Mouse (Mus musculus): Measurements from ENCODE around the gene Ttc1. TPM values are rescaled to one million over a fixed set of nuclear protein-coding genes. Genes with fewer than 3 reads are reported as not detected.

Ttc1 gene
- 50.7 and 53.7 TPM in 2 replicates for polyA plus RNA-seq (2015; fragmentation: Nextera tagmentation; extraction: Ambion mirVana)

DNA sequence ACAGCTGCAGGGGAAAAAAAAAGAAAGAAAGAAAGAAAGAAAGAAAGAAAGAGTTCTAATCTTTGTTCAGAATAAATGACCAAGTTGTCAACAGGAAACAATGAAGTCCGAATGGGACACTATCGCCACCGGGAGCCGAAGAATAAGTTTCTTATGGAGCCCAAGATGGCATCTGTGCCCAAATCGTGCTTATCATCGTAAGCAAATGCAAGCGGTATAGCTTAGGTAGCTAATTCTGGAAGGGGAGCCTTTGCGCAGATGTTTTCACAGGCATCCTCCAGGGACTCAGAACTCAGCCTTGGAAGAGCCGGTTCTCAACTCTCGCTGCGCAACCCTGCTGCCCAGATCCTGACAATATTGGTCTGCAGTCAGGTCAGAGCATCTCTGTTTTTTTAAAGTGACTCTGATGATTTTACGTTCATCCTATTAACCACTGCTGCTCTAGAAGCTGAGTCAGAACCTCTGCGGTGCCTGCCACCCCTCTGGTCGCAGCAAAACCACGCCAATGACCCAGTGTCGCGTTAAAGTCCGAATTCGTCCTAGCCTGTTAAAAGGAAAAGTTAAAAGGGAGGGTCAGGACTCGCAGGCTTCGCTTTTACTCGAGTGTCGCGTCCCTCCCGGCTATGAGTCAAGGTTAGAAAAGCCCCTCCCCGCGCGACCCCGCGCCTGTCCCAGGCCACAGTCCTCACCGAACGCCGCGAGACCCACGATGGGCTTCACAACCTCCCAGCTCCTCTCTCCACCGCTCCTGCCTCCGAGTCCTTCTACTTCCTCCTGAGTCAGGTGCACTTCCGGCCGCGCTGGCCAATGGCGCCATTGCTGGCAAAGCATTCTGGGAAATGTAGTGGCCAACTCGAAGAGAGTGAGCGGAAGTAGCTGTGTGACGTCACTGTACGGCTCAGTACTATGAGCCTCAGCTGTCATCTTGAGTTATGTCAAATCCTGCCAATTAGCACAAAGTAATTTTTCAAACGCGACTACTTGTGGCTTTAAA, at the start of gene Ttc1:
TSS of gene Ttc1 (minus strand) at position 776 of the 994 bp plus-strand sequence.
- H3K4me1 ChIP-seq (ENCODE audit: control insufficient read depth, insufficient read depth, low read length): 0 out of 2 replicates have a peak, but pooled peaks cover 3% of the 10 kb centered on the region
- peak within 1 kb of the TSS; percentile 57 for H3K27ac ChIP-seq (ENCODE audit: low read length)
- peak; percentile 99 for ATAC-seq
- peak within 1 kb of the TSS; percentile 76 for H3K4me2 ChIP-seq (ENCODE audit: low read depth, low read length)
- H3K9ac ChIP-seq (ENCODE audit: low read depth, low read length): peak within 1 kb of the TSS; percentile 83
- no peaks in the 10 kb centered on the region for H3K9me3 ChIP-seq (ENCODE audit: control insufficient read depth, low read length)
- 2% methylated on average over 47 of the region's 47 CpGs for WGBS
- H3K27me3 ChIP-seq (replicated peaks; ENCODE audit: control insufficient read depth, insufficient read depth, low read length): no peaks in the 10 kb centered on the region
- H3K4me3 ChIP-seq (ENCODE audit: low read length): peak within 1 kb of the TSS; percentile 84
- no peaks in the 10 kb centered on the region for H3K36me3 ChIP-seq (ENCODE audit: control insufficient read depth, insufficient read depth, low read length)

DNA sequence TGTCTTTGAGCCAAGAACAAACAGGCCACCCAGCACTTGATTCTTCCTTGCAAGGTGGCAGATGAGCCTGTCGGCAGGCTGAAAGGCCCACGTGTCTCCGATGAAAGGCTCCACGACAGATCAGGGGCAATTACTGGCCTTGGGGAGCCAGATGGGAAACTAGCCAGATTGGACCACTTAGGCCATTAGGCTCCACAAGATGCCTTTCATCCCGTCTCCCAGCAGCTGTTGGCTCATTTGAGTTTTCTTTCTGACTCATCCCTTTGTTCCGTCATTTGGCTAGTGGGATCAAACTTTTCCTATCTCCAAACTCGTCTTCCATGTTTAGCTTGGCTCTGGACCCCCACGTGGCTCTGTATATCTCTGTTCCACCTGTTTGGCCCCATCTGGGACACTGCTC, 48.2 kb upstream of the Ttc1 start:
- H3K36me3 ChIP-seq (ENCODE audit: control insufficient read depth, insufficient read depth, low read length): no peaks in the 10 kb centered on the region
- no peak overlapping the region for H3K4me2 ChIP-seq (ENCODE audit: low read depth, low read length)
- no peak overlapping the region for H3K27ac ChIP-seq (ENCODE audit: low read length)
- H3K27me3 ChIP-seq (replicated peaks; ENCODE audit: control insufficient read depth, insufficient read depth, low read length): no peaks in the 10 kb centered on the region
- ATAC-seq: no peak
- H3K4me3 ChIP-seq (ENCODE audit: low read length): no peak overlapping the region
- H3K9me3 ChIP-seq (ENCODE audit: control insufficient read depth, low read length): no peaks in the 10 kb centered on the region
- 56% methylated on average over 8 of the region's 8 CpGs for WGBS
- H3K4me1 ChIP-seq (ENCODE audit: control insufficient read depth, insufficient read depth, low read length): no peaks in the 10 kb centered on the region
- H3K9ac ChIP-seq (ENCODE audit: low read depth, low read length): no peak overlapping the region

- Histone ChIP-seq H3K9me3 (ENCODE audit: control insufficient read depth, low read length) (no peaks in the 10 kb centered on the region), H3K4me3 (ENCODE audit: low read length) (no peak overlapping the region), H3K4me2 (ENCODE audit: low read depth, low read length) (no peak overlapping the region), H3K27ac (ENCODE audit: low read length) (no peak overlapping the region), H3K36me3 (ENCODE audit: control insufficient read depth, insufficient read depth, low read length) (no peaks in the 10 kb centered on the region), H3K27me3 (replicated peaks; ENCODE audit: control insufficient read depth, insufficient read depth, low read length) (no peaks in the 10 kb centered on the region), H3K9ac (ENCODE audit: low read depth, low read length) (no peak overlapping the region), H3K4me1 (ENCODE audit: control insufficient read depth, insufficient read depth, low read length) (no peaks in the 10 kb centered on the region)
- WGBS: 77% methylated on average over 6 of the region's 6 CpGs
- ATAC-seq: no peak
Measured at GRCm38 (mm10) chr11:43790446-43790845, 42.6 kb upstream of the Ttc1 start.

GRCm38 (mm10) chr11:43783772-43784171, 36.0 kb upstream of the Ttc1 start:
- Histone ChIP-seq H3K4me1 (ENCODE audit: control insufficient read depth, insufficient read depth, low read length) (no peaks in the 10 kb centered on the region), H3K9me3 (ENCODE audit: control insufficient read depth, low read length) (no peaks in the 10 kb centered on the region), H3K27ac (ENCODE audit: low read length) (no peak overlapping the region), H3K27me3 (replicated peaks; ENCODE audit: control insufficient read depth, insufficient read depth, low read length) (no peaks in the 10 kb centered on the region), H3K36me3 (ENCODE audit: control insufficient read depth, insufficient read depth, low read length) (no peaks in the 10 kb centered on the region), H3K4me2 (ENCODE audit: low read depth, low read length) (no peak overlapping the region), H3K4me3 (ENCODE audit: low read length) (no peak overlapping the region), H3K9ac (ENCODE audit: low read depth, low read length) (no peak overlapping the region)
- ATAC-seq: peak; percentile 52; the same call in 1 of the 2 replicates
- WGBS: 8% methylated on average over 2 of the region's 2 CpGs

DNA sequence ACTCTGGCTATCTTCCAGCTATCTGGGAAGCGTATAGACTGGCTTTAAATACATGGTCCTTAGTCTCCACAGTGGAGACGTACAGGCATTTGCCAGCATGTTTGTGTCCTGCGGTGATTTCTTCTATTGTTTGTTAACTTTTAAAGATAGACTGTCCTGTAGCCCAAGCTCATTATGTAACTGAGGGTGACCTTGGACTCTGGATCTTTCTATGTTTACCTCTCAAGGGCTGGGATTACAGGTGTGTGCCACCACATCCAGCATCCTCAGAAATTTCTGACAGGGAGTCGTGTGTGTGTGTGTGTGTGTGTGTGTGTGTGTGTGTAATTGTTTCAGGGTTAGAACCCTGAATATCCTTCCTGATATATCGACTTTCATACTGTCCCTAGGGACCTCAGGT, 35.3 kb upstream of the Ttc1 start:
- H3K4me2 ChIP-seq (ENCODE audit: low read depth, low read length): no peak overlapping the region
- ATAC-seq: no peak; the same call in 1 of the 2 replicates
- no peak overlapping the region for H3K9ac ChIP-seq (ENCODE audit: low read depth, low read length)
- WGBS: 73% methylated on average over 5 of the region's 5 CpGs
- H3K36me3 ChIP-seq (ENCODE audit: control insufficient read depth, insufficient read depth, low read length): no peaks in the 10 kb centered on the region
- H3K27me3 ChIP-seq (replicated peaks; ENCODE audit: control insufficient read depth, insufficient read depth, low read length): no peaks in the 10 kb centered on the region
- H3K4me3 ChIP-seq (ENCODE audit: low read length): no peak overlapping the region
- no peaks in the 10 kb centered on the region for H3K9me3 ChIP-seq (ENCODE audit: control insufficient read depth, low read length)
- H3K27ac ChIP-seq (ENCODE audit: low read length): no peak overlapping the region
- H3K4me1 ChIP-seq (ENCODE audit: control insufficient read depth, insufficient read depth, low read length): no peaks in the 10 kb centered on the region

DNA sequence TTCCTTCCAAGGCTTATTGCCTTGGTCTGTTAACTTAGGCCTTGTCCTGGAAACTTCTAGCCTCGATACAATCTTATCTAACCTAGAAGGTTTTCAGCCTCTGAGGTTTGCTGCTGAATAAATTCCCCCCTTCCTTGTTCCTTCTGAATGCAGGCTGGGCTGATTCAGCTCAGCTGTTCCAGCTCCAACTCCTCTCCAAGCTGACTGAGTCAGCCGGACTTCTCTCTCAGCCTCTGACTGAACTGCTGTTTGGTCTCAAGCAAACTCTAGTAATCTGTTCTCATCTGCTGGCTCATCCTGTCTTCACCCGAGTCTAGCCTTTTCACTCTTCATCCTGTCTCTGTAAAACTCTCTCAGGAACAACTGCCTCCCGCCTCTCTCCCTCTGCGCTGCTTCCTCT, 31.7 kb upstream of the Ttc1 start:
- H3K9ac ChIP-seq (ENCODE audit: low read depth, low read length): no peak overlapping the region
- peaks cover 8% of the 10 kb centered on the region; the same call in 1 of the 2 replicates for H3K4me1 ChIP-seq (ENCODE audit: control insufficient read depth, insufficient read depth, low read length)
- H3K27ac ChIP-seq (ENCODE audit: low read length): no peak overlapping the region
- H3K4me2 ChIP-seq (ENCODE audit: low read depth, low read length): no peak overlapping the region
- H3K4me3 ChIP-seq (ENCODE audit: low read length): no peak overlapping the region
- WGBS: 62% methylated on average over 5 of the region's 5 CpGs
- no peaks in the 10 kb centered on the region for H3K36me3 ChIP-seq (ENCODE audit: control insufficient read depth, insufficient read depth, low read length)
- peaks cover 12% of the 10 kb centered on the region for H3K27me3 ChIP-seq (replicated peaks; ENCODE audit: control insufficient read depth, insufficient read depth, low read length)
- H3K9me3 ChIP-seq (ENCODE audit: control insufficient read depth, low read length): no peaks in the 10 kb centered on the region
- no peak for ATAC-seq

DNA sequence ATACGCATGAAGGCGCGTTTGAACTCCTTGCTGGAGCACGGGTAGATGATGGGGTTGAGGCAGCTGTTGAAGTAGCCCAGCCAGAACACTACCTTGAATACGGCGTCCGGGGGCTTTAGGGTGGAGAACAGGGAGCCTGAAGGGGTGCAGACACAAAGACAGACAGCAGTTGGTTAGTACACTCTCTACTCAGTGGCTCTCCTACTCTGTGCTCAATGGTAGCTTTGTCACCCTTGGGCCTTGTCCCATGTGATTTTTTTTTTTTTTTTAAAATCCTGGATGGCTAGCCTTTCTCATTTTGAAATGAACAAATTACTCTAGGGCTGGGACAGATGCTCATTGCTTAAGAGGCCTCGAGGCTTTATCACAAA, 28.5 kb upstream of the Ttc1 start:
- no peaks in the 10 kb centered on the region for H3K36me3 ChIP-seq (ENCODE audit: control insufficient read depth, insufficient read depth, low read length)
- peak overlapping the region; percentile 67 for H3K4me2 ChIP-seq (ENCODE audit: low read depth, low read length)
- peaks cover 12% of the 10 kb centered on the region for H3K27me3 ChIP-seq (replicated peaks; ENCODE audit: control insufficient read depth, insufficient read depth, low read length)
- WGBS: 30% methylated on average over 8 of the region's 8 CpGs
- no peak overlapping the region for H3K27ac ChIP-seq (ENCODE audit: low read length)
- H3K4me1 ChIP-seq (ENCODE audit: control insufficient read depth, insufficient read depth, low read length): peaks cover 8% of the 10 kb centered on the region; the same call in 1 of the 2 replicates
- H3K9ac ChIP-seq (ENCODE audit: low read depth, low read length): peak overlapping the region; percentile 46; the same call in 1 of the 2 replicates
- H3K9me3 ChIP-seq (ENCODE audit: control insufficient read depth, low read length): no peaks in the 10 kb centered on the region
- H3K4me3 ChIP-seq (ENCODE audit: low read length): peak overlapping the region; percentile 43
- no peak for ATAC-seq

DNA sequence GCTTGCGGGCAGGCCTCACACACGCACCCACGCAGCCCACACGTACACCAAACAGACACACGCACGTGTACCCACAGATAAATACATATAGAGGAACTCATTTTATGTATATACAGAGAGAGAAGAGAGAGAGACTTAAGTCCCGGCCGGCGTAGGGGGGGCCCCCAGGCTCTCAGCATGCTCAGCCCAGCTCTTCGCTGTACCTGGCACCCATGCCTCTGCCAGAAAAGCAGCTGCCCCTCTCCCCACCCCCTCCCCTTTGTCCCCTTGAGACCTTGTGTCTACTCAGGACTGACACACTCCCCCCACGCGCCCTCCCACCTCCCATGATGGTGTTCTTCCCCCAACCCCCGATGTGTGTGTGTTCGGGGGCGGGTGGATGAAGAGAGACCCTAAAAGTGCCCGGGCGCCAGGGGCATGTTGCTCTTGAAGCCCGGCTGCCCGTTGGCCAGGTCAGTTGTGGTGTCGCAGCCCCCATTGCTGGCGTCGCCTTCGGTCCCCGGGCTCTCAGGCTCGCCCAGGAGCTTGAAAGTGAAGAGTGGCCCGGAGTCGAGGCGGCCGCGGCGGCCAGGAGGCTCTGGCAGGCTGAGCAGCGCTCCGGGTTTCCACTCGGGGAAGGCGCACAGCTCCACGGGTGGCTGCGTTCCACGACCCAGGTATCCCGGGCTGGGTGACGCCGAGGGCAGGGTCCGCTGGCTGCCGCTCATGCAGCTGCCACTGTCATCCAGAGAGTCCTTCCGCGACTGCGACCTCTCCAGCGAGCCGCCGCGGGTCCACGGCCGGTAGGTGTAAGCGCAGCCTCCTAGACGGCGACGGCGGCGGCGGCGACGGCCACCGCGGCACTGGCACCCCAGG, 27.9 kb upstream of the Ttc1 start:
- no peak overlapping the region for H3K27ac ChIP-seq (ENCODE audit: low read length)
- peak overlapping the region; percentile 67 for H3K4me2 ChIP-seq (ENCODE audit: low read depth, low read length)
- H3K36me3 ChIP-seq (ENCODE audit: control insufficient read depth, insufficient read depth, low read length): no peaks in the 10 kb centered on the region
- WGBS: 14% methylated on average over 63 of the region's 63 CpGs
- no peaks in the 10 kb centered on the region for H3K9me3 ChIP-seq (ENCODE audit: control insufficient read depth, low read length)
- peak overlapping the region; percentile 46; the same call in 1 of the 2 replicates for H3K9ac ChIP-seq (ENCODE audit: low read depth, low read length)
- peaks cover 8% of the 10 kb centered on the region; the same call in 1 of the 2 replicates for H3K4me1 ChIP-seq (ENCODE audit: control insufficient read depth, insufficient read depth, low read length)
- peaks cover 12% of the 10 kb centered on the region for H3K27me3 ChIP-seq (replicated peaks; ENCODE audit: control insufficient read depth, insufficient read depth, low read length)
- peak overlapping the region; percentile 43 for H3K4me3 ChIP-seq (ENCODE audit: low read length)
- peak; percentile 63 for ATAC-seq

- no peak overlapping the region for H3K9ac ChIP-seq (ENCODE audit: low read depth, low read length)
- no peak overlapping the region for H3K4me2 ChIP-seq (ENCODE audit: low read depth, low read length)
- peaks cover 12% of the 10 kb centered on the region for H3K27me3 ChIP-seq (replicated peaks; ENCODE audit: control insufficient read depth, insufficient read depth, low read length)
- no peak overlapping the region for H3K4me3 ChIP-seq (ENCODE audit: low read length)
- H3K9me3 ChIP-seq (ENCODE audit: control insufficient read depth, low read length): no peaks in the 10 kb centered on the region
- WGBS: 30% methylated on average over 5 of the region's 5 CpGs
- H3K36me3 ChIP-seq (ENCODE audit: control insufficient read depth, insufficient read depth, low read length): no peaks in the 10 kb centered on the region
- H3K27ac ChIP-seq (ENCODE audit: low read length): no peak overlapping the region
- peaks cover 8% of the 10 kb centered on the region; the same call in 1 of the 2 replicates for H3K4me1 ChIP-seq (ENCODE audit: control insufficient read depth, insufficient read depth, low read length)
- ATAC-seq: no peak
Measured at GRCm38 (mm10) chr11:43773725-43774124, 25.9 kb upstream of the Ttc1 start.

Data from intestine, embryonic 16.5 days (tissue).